Mouse (Mus musculus): ENCODE measurements around the gene Asic3. TPM values are rescaled to one million over a fixed set of nuclear protein-coding genes. Genes with fewer than 3 reads are reported as not detected.

The Asic3 gene
- total and polyA plus RNA-seq, 3 experiments, result 0.25 to 1.1 TPM; not detected in 1

GRCm38 (mm10) chr5:24442029-24442428, 28.8 kb downstream of the Asic3 start:
- peaks cover 20 to 32% of the 10 kb centered on the region in 2 experiments for H3K4me1 ChIP-seq (ENCODE audit: control insufficient read depth in 1 of 2, insufficient read depth in 2 of 2)
- no peaks in the 10 kb centered on the region for H3K27me3 ChIP-seq (replicated peaks)
- TF ChIP-seq RAD21 (IDR thresholded peaks at IDR 0.05; ENCODE audit: low read depth, low read length) (no peak), POLR2A (IDR thresholded peaks at IDR 0.05; ENCODE audit: low read depth, low read length) (no peak), RCOR1 (conservative IDR thresholded peaks at IDR 0.05; ENCODE audit: low read depth, low read length) (no peak), ETS1 (conservative IDR thresholded peaks at IDR 0.05; ENCODE audit: low read depth, low read length) (no peak), MXI1 (IDR thresholded peaks at IDR 0.05; ENCODE audit: low read depth, low read length) (no peak), MAX (IDR thresholded peaks at IDR 0.05; ENCODE audit: low read length) (no peak), CHD2 (IDR thresholded peaks at IDR 0.05; ENCODE audit: low read length) (no peak), POLR2AphosphoS2 (IDR thresholded peaks at IDR 0.05; ENCODE audit: low read depth, low read length) (no peak), UBTF (IDR thresholded peaks at IDR 0.05; ENCODE audit: low read depth, low read length) (no peak), MAFK (IDR thresholded peaks at IDR 0.05; ENCODE audit: insufficient replicate concordance, low read length) (no peak)
- no peak overlapping the region for H3K9ac ChIP-seq (ENCODE audit: insufficient read depth, low read depth)
- no peak overlapping the region for H3K4me2 ChIP-seq (ENCODE audit: insufficient read depth, low read depth, poor library complexity, severe bottlenecking)
- H3K79me2 ChIP-seq (replicated peaks; ENCODE audit: control insufficient read depth, extremely low read depth, insufficient read depth, poor library complexity, severe bottlenecking), result peaks cover 9% of the 10 kb centered on the region
- dilution Hi-C loops (cut with MboI; ENCODE audit: extremely low pct_ligation_motif_present, extremely low pct_unique_long_range_greater_than_20kb, low sequenced_read_pairs) (no loop called here), in situ Hi-C loops (cut with MboI; ENCODE audit: low pct_ligation_motif_present, low pct_unique_long_range_greater_than_20kb, low sequenced_read_pairs) (no loop called here)
- peaks cover 43 to 66% of the 10 kb centered on the region in 2 experiments for H3K36me3 ChIP-seq (replicated peaks in 1 of 2; ENCODE audit: control insufficient read depth in 1 of 2, insufficient read depth in 1 of 2, low read length in 1 of 2)
- no peaks in the 10 kb centered on the region for H3K9me3 ChIP-seq (replicated peaks; ENCODE audit: low read length)
- H3K4me3 ChIP-seq (replicated peaks in 1 of 3; ENCODE audit: low read depth in 2 of 3, low read length in 2 of 3, poor library complexity in 1 of 3), result no peak overlapping the region
- H3K27ac ChIP-seq (ENCODE audit: insufficient read depth, low read depth), result no peak overlapping the region
- DNase-seq (ENCODE audit: extremely low read depth), result no peak

DNA sequence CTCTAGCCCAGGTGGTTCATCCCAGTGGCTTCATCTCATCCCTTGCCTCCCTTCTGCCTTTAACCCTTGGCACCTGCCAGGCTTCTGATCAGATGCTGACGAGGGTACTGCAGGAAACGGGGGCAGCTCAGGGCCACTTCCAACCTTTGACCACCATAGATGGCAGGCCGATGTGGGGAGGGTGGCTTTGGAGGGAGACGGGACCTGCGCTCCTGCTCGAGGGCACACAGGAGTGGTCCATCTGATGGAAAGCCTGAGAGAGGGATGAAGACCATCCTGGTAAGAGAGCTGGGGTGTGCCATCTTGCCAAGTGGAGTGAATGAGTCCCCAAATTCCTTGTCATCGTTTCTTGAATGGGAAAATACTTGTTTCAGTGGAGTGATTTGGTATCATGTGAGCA, 30.0 kb downstream of the Asic3 start:
- TF ChIP-seq ELF1 (IDR thresholded peaks at IDR 0.05; ENCODE audit: low read depth, low read length) (no peak), ZMIZ1 (IDR thresholded peaks at IDR 0.05; ENCODE audit: low read depth, low read length) (no peak), RCOR1 (conservative IDR thresholded peaks at IDR 0.05; ENCODE audit: low read depth, low read length) (no peak), HCFC1 (IDR thresholded peaks at IDR 0.05; ENCODE audit: low read depth, low read length) (no peak), ETS1 (conservative IDR thresholded peaks at IDR 0.05; ENCODE audit: low read depth, low read length) (no peak), GABPA (IDR thresholded peaks at IDR 0.05; ENCODE audit: insufficient replicate concordance, low read depth, low read length) (no peak), MXI1 (IDR thresholded peaks at IDR 0.05; ENCODE audit: low read depth, low read length) (no peak), NRF1 (IDR thresholded peaks at IDR 0.05; ENCODE audit: low read depth, low read length) (no peak), JUND (conservative IDR thresholded peaks at IDR 0.05; ENCODE audit: low read depth, low read length) (no peak), POLR2A (IDR thresholded peaks at IDR 0.05; ENCODE audit: low read depth, low read length) (no peak), ZNF384 (IDR thresholded peaks at IDR 0.05; ENCODE audit: low read depth, low read length) (no peak), BHLHE40 (IDR thresholded peaks at IDR 0.05; ENCODE audit: low read depth, low read length) (no peak), USF1 (IDR thresholded peaks at IDR 0.05; ENCODE audit: low read depth, low read length) (no peak), UBTF (IDR thresholded peaks at IDR 0.05; ENCODE audit: low read depth, low read length) (no peak), PAX5 (IDR thresholded peaks at IDR 0.05; ENCODE audit: low read length) (no peak), MAFK (IDR thresholded peaks at IDR 0.05; ENCODE audit: insufficient replicate concordance, low read length) (no peak)
- Histone ChIP-seq H3K9me3 (replicated peaks; ENCODE audit: low read length) (no peaks in the 10 kb centered on the region), H3K27ac (ENCODE audit: insufficient read depth, low read depth) (no peak overlapping the region), H3K4me3 (replicated peaks in 1 of 3; ENCODE audit: low read depth in 2 of 3, low read length in 2 of 3, poor library complexity in 1 of 3) (no peak overlapping the region), H3K27me3 (replicated peaks) (peaks cover 5% of the 10 kb centered on the region), H3K79me2 (replicated peaks; ENCODE audit: control insufficient read depth, extremely low read depth, insufficient read depth, poor library complexity, severe bottlenecking) (peaks cover 9% of the 10 kb centered on the region), H3K36me3 (replicated peaks in 1 of 2; ENCODE audit: control insufficient read depth in 1 of 2, insufficient read depth in 1 of 2, low read length in 1 of 2) (peaks cover 43 to 58% of the 10 kb centered on the region in 2 experiments), H3K9ac (ENCODE audit: insufficient read depth, low read depth) (no peak overlapping the region), H3K4me1 (ENCODE audit: control insufficient read depth in 1 of 2, insufficient read depth in 2 of 2) (peaks cover 24 to 40% of the 10 kb centered on the region in 2 experiments), H3K4me2 (ENCODE audit: insufficient read depth, low read depth, poor library complexity, severe bottlenecking) (no peak overlapping the region)
- dilution Hi-C loops (cut with MboI; ENCODE audit: extremely low pct_ligation_motif_present, extremely low pct_unique_long_range_greater_than_20kb, low sequenced_read_pairs), result no loop called here
- no peak for DNase-seq (ENCODE audit: extremely low read depth)
- in situ Hi-C loops (cut with MboI; ENCODE audit: low pct_ligation_motif_present, low pct_unique_long_range_greater_than_20kb, low sequenced_read_pairs), result no loop called here

Measured in CH12.LX (cell line).